In genomic region chr2:44542775-44543174, GRCm38 (mm10) we compare ENCODE assay signal across 20 mouse cellular contexts.
"Had no signal": no experiment of that assay in that cellular context is flagged by ENCODE, and none has a peak within 500 bp of the region (broad histone marks: within the 10 kb centered on the region; RNA-seq: fewer than 3 reads in every experiment).

No protein-coding gene starts in this region.

- H3K9ac ChIP-seq: liver, embryonic 13.5 days; liver, embryonic 15.5 days; liver, postnatal 0 days; lung, embryonic 14.5 days; midbrain, embryonic 12.5 days; midbrain, embryonic 15.5 days; neural tube, embryonic 12.5 days had no signal

- H3K27me3 ChIP-seq: liver, embryonic 13.5 days; liver, embryonic 15.5 days; megakaryocyte, embryonic 14.5 days; midbrain, embryonic 12.5 days; midbrain, embryonic 15.5 days; neural tube, embryonic 12.5 days had no signal

- H3K4me3 ChIP-seq: liver, embryonic 13.5 days; liver, embryonic 15.5 days; megakaryocyte, embryonic 14.5 days; midbrain, embryonic 12.5 days; midbrain, embryonic 15.5 days; neural tube, embryonic 12.5 days had no signal

- DNase-seq: liver, embryonic 13.5 days; liver, postnatal 0 days; lung, embryonic 14.5 days; lung, postnatal 14 days; lung, postnatal 36 days; retina, postnatal 1 day; right cerebral cortex, adult 18-20 months; right cerebral cortex, postnatal 25 days; right cerebral cortex, postnatal 4 days; spleen, adult 18-20 months; thymus, adult 18-20 months; thymus, postnatal 14 days; thymus, postnatal 36 days had no signal

- ATAC-seq: liver, postnatal 0 days; lung, postnatal 0 days; midbrain, embryonic 15.5 days had no signal

- H3K4me1 ChIP-seq: liver, embryonic 13.5 days; liver, embryonic 15.5 days; megakaryocyte, embryonic 14.5 days; midbrain, embryonic 12.5 days; midbrain, embryonic 15.5 days; neural tube, embryonic 12.5 days had no signal

- H3K27ac ChIP-seq: liver, embryonic 13.5 days; liver, embryonic 15.5 days; macrophage; midbrain, embryonic 12.5 days; midbrain, embryonic 15.5 days; neural tube, embryonic 12.5 days had no signal

- H3K4me2 ChIP-seq: liver, embryonic 13.5 days; liver, embryonic 15.5 days; lung, embryonic 14.5 days; midbrain, embryonic 12.5 days; midbrain, embryonic 15.5 days; neural tube, embryonic 12.5 days had no signal

- H3K9me3 ChIP-seq: liver, embryonic 13.5 days; liver, embryonic 15.5 days; megakaryocyte, embryonic 14.5 days; midbrain, embryonic 12.5 days; midbrain, embryonic 15.5 days; neural tube, embryonic 12.5 days had no signal

- H3K36me3 ChIP-seq: liver, embryonic 13.5 days; liver, embryonic 15.5 days; midbrain, embryonic 12.5 days; midbrain, embryonic 15.5 days; neural tube, embryonic 12.5 days had no signal
